Mouse (Mus musculus): ENCODE results near the gene Fam184b.

Fam184b gene

DNA sequence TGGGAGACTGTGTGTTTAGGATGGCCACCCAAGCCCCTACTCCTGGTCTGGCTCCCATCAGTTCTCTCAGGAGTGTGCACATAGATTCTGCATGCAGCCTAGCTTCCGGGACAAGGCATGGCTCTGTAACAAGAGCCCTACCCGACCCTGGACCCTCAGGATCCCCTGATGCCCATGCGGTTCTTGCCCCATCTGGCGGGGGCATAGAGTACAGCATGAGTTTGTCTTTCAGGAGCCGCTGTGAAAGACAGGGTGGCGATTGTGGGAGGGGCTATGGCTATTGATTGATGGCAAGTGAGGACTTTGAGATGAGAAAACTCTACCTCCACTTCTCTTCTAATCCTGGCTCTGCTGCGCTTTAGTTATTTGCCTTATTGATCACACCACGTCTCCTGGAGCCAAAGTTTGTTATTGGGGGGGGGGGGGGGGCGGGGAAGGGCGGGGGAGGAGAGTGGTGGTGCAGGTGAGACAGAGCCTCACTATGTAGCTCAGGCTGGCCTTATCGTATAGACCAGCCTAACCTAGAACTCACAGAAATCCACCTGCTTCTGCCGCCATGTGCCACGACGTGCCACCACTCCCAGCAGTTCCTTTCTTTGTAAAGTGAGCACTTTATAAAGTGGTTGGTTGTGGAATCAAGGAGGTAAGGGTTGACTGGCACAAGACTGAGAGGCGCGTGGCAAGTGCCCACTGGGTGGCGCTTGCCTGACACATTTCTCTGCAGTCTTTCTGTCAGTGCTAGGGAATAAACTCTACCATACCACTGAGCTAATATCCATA lies 104.9 kb downstream of the Fam184b start:
- in situ Hi-C loops (cut with MboI; ENCODE audit: low pct_unique_long_range_greater_than_20kb in 1 of 2, low sequenced_read_pairs in 2 of 2, unreplicated experiment in 1 of 2), result loop anchor here (5.0 to 10.0 kb wide), 4 partner anchors 62 to 810 kb away; partner anchors contain the start of gene Ncapg (in 1 of the 2)

DNA sequence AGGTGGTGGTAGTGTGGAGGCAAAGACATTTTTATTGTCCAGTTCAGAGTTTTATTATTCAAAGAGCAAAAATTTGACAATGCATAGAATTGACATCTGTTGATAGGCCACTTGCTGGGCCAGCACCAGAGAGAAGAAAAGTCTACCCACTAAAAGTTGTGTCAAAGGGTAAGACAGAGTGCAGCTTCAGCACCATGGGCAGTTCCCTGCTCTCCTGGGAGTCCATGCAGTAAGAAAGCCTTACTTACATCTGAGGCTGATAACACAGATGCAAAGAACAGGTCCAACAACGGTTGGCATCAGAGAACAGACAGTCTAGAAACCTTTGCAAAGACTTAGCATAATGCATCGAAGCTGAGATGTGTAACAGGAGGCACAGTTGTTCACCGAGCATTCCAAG lies 109.7 kb downstream of the Fam184b start:
- in situ Hi-C loops (cut with MboI; ENCODE audit: low pct_unique_long_range_greater_than_20kb in 1 of 2, low sequenced_read_pairs in 2 of 2, unreplicated experiment in 1 of 2), result loop anchor here (10.0 kb wide), 3 partner anchors 135 to 815 kb away; partner anchors contain the start of gene Ncapg (in 1 of the 2)

DNA sequence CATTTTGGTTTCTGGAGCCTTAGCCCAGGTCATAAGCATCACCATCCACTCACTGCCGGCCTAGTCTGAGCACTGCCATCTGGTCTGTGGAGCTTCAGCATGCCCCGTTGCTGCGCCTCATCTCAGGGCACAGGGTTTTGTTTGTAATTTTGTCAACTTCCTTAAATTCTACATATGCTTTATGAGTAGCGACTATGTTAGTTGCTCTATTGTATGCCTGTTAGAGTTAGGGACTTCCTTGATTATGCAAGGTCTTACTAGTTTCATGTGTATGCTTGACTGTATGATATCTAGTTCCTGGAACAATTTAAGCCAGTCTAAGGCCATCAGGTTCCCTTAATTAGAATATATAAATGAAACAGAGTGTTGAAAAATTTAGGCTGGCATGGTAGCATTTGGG lies 113.1 kb downstream of the Fam184b start:
- in situ Hi-C loops (cut with MboI; ENCODE audit: low pct_unique_long_range_greater_than_20kb in 1 of 2, low sequenced_read_pairs in 2 of 2, unreplicated experiment in 1 of 2), result no loop called here

DNA sequence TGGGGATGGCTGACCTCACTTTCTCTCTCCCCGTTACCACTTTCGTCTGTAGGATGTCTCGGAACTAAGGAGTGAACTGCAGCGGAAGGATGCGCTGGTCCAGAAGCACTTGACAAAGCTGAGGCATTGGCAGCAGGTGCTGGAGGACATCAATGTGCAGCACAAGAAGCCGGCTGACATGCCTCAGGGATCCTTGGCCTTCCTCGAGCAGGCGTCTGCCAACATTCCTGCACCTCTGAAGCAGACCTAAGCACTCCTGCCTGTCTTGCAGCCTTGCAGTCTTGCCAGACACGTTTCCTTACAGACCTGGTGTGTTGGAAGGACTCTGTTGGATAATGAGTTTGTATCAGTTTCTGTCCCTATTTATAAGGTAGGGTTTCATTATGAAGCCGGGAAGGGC lies 114.3 kb downstream of the Fam184b start:
- in situ Hi-C loops (cut with MboI; ENCODE audit: low pct_unique_long_range_greater_than_20kb in 1 of 2, low sequenced_read_pairs in 2 of 2, unreplicated experiment in 1 of 2), result no loop called here

DNA sequence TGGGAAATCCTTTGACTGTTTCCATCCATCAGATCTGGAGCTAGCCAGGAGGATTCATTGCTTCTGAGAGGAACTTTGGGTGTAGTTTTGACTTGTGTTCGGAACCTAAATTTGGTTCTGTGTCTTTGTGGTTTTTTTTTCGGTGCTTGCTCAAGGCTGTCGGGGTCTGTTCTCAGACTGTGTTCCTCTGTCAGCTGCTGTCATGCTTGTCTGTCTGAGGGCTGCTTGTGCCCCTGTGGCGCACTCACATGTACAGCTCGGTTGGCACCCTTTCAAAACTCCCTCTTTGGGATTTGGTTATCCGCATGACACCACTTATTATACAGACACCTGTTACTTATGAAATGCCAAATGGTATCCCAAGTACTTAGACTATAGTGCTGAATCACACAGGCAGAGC lies 117.8 kb downstream of the Fam184b start:
- in situ Hi-C loops (cut with MboI; ENCODE audit: low pct_unique_long_range_greater_than_20kb in 1 of 2, low sequenced_read_pairs in 2 of 2, unreplicated experiment in 1 of 2), result no loop called here

DNA sequence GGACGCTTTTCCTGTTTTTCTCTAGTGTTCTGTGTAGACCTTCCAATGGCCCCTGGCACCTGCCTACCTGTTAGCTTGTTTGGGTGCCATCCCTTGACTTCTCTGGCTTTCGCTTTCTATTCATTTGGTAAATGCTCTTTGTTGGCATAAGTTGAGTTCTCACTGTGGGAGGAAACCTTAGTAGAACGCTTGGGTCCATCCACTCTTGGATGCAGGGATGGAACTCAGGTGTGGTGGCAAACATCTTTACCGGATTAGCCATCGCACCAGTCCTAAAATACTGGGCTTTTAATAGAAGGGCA lies 118.7 kb downstream of the Fam184b start:
- in situ Hi-C loops (cut with MboI; ENCODE audit: low pct_unique_long_range_greater_than_20kb in 1 of 2, low sequenced_read_pairs in 2 of 2, unreplicated experiment in 1 of 2), result no loop called here

DNA sequence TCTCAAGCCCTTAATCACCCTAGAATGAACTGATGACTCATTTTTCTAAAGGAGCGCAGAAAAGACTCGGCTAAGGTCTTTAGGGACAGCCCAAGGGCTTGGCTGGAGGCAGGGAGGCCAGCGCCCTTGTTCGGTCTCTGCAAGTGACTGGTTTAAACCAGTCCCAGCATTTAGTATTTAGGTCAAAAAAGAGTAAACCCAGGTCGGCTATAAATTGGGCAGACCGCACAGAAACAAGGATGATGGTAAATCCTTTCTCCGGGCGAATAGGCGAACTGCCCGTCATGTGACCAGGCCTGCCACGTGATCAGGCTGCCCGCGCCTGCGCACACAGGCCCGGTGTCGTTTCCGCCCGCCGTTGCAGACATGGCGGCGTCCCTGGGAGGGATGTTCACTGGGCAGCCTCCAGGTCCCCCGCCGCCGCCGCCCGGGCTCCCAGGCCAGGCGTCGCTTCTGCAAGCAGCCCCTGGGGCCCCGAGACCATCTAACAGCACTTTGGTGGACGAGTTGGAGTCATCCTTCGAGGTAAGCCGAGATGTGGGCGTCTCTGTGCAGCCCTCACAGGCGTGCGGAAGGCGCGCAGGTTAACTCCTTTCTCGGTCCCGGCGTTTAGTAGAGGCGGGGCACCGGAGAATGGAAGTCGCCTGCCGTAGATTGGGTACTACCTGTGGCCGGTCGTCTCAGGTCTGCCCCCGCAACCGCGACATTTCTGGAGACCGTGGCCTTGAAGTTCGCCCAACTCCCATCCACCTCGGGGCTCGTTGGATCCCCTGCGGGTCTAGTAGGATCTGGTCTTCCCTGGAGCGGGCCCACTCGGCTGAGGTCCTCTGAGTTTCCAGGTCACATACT lies 119.2 kb downstream of the Fam184b start, which contains the start of gene Med28:
Med28 (plus strand) TSS at position 270 of the 849 bp plus-strand sequence.
- in situ Hi-C loops (cut with MboI; ENCODE audit: low pct_unique_long_range_greater_than_20kb in 1 of 2, low sequenced_read_pairs in 2 of 2, unreplicated experiment in 1 of 2), result no loop called here

DNA sequence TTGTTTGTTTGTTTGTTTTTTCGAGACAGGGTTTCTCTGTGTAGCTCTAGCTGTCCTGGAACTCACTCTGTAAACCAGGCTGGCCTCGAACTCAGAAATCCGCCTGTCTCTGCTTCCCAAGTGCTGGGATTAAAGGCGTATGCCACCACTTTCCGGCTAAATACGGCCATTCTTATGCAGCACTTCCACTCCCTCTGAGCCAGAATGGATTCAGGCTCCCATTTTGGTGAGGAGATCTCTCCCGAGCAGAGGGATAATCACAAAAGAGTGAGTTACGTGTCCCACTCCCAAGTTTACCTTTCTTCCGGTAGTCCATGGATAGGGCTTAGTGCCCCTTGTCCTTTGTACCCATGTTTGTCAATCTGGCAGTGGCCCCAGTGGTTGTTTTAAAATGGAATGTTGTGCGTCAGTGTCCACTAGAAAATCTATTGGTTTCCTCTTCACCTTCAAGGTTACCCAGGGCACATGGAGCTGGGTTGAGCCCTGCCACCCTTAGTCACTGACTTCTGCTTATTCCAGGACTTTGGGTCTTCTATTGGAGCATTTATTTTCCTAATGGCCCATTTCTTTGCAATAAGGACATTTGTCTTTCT lies 124.2 kb downstream of the Fam184b start:
- in situ Hi-C loops (cut with MboI; ENCODE audit: low pct_unique_long_range_greater_than_20kb in 1 of 2, low sequenced_read_pairs in 2 of 2, unreplicated experiment in 1 of 2), result no loop called here

DNA sequence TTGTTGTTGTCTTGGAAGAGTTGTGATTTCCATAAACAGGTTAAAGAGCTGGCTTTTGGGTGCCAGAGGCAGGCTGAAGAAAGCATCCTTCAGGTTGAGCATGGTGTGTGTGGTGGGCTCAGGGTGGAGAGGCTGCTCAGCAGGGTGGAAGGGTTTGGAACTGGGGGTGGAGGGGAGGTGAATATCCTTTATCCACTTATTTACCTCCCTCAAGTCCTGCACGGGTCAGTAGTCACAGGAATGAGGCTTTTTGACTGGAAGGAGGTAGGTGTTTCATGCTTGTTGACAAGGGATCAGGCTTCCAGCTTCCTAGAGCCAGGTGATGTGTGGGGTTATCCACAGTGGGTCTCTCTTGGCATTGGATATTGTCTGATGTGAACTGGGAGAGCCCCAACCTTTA lies 124.8 kb downstream of the Fam184b start:
- in situ Hi-C loops (cut with MboI; ENCODE audit: low pct_unique_long_range_greater_than_20kb in 1 of 2, low sequenced_read_pairs in 2 of 2, unreplicated experiment in 1 of 2), result no loop called here

DNA sequence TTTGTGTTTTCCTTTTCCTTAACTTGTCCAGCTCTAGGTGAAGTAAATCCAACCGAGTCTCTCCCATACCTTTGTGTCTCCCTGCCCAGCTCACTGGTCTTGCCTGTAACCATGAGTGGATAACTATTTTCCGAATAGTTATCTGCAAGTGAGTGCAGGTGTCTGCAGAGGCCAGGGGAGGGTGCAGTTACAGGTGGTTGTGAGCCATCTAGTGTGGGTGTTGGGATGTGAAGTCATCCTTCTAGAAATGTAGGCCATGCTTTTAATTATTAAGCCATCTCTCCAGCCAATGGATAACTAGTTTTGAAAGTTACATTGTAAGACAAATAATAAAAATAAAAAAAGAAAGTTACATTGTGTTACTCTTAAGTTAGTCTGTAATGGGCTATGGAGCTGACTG lies 125.9 kb downstream of the Fam184b start:
- in situ Hi-C loops (cut with MboI; ENCODE audit: low pct_unique_long_range_greater_than_20kb in 1 of 2, low sequenced_read_pairs in 2 of 2, unreplicated experiment in 1 of 2), result no loop called here

DNA sequence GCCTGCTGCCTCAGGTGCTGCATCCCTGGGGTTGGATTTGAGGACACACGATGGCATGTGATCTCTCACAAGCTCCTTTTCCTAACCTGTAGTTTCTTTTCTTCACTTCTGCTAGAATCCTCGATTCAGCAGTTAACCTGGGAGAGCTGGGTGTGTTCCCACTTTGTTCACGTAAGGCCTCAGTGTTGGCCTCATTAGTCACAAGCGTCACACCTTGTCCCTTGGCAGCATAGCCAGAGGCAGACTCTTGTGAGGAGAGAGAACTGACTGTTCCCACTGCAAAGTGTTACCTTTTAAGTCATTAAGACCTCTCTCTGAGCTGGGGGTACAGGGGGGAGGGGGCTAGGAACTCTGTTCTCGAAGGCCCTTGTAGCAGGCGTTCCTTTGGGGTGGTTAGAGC lies 126.5 kb downstream of the Fam184b start:
- in situ Hi-C loops (cut with MboI; ENCODE audit: low pct_unique_long_range_greater_than_20kb in 1 of 2, low sequenced_read_pairs in 2 of 2, unreplicated experiment in 1 of 2), result no loop called here

DNA sequence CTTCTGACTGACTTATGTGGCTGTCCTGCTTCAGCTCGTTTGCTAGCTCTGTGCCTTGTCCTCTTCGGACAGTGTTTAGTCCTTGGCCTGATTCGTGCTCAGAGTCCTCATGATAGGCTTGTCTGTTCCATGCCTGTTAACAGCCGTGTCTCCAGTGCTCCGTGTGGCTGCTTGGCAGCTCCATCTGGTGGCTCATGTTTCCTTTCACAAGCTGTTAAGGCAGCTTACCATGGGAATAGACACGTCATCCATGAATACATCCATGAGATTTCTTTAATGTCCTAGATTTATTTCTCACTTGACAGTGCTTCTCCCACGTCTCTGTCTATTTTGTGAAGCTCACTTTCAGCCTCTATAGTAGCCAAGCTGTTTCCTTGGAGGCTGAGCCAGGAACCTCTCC lies 129.3 kb downstream of the Fam184b start:
- in situ Hi-C loops (cut with MboI; ENCODE audit: low pct_unique_long_range_greater_than_20kb in 1 of 2, low sequenced_read_pairs in 2 of 2, unreplicated experiment in 1 of 2), result no loop called here

DNA sequence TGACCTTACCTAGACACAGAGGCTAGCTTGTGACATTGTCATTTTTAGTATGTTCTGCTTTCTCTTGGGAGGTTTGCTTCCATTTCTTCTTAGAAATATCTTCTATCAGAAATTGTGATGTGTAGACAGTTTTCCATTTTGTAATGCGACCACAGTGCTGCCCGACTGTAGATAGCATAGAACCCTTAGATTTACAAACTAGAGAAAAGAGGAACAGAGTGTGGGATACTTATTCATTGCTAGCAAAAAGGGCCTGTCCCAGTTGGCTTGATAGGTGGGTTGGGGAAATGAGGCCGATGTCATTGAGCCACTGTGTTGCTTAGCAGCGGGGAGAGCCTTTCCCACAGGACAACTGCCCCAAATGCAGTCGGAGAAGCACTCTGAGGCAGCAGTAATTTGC lies 141.8 kb downstream of the Fam184b start:
- in situ Hi-C loops (cut with MboI; ENCODE audit: low pct_unique_long_range_greater_than_20kb in 1 of 2, low sequenced_read_pairs in 2 of 2, unreplicated experiment in 1 of 2), result no loop called here

DNA sequence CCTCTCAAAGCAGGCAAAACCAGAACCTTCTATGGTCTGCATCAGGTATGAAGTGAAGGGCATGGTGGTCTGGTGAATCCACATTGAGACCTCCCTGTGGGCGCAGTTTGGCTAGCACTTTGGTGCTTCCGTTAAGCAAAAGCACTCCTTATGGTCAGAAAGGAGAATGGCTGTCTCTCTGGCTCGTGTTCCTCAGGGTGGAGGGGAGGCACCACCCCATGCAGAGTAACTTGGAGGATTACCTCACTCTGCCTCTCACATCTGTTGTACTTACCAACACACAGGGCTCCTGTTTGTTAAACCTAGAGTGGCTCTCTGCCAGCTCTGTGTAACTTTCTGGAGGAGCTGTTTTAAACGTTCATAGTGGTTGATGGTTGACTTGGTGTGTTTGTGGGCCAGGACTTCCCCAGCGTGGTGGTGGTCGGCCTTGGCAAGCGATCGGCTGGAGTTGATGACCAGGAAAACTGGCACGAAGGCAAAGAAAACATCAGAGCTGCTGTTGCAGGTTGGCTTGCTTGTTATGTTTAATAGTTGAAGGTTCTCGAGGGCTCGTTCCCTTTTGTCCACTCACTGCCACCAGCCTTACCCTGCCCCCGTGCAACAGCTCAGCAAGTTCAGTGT lies 142.4 kb downstream of the Fam184b start:
- in situ Hi-C loops (cut with MboI; ENCODE audit: low pct_unique_long_range_greater_than_20kb in 1 of 2, low sequenced_read_pairs in 2 of 2, unreplicated experiment in 1 of 2), result no loop called here

DNA sequence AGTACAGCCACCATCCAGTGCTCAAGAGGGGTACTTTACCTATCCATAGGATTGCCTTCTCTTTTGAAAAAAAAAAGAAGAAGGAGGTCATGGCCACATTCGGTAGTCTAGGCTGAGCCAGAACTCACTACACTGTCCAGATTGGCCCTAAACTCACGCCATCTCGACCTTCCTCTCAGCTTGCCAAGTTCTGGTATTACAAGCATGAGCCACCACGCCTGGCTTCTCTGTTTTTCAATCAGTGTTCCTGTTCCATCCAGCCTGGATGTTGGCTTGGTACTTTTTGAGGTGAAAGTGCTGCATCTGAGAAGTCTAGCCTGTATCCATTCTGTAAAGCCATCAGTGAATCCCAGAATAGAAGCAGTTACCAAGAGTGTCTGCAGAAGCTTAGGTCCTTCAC lies 142.9 kb downstream of the Fam184b start:
- in situ Hi-C loops (cut with MboI; ENCODE audit: low pct_unique_long_range_greater_than_20kb in 1 of 2, low sequenced_read_pairs in 2 of 2, unreplicated experiment in 1 of 2), result no loop called here

DNA sequence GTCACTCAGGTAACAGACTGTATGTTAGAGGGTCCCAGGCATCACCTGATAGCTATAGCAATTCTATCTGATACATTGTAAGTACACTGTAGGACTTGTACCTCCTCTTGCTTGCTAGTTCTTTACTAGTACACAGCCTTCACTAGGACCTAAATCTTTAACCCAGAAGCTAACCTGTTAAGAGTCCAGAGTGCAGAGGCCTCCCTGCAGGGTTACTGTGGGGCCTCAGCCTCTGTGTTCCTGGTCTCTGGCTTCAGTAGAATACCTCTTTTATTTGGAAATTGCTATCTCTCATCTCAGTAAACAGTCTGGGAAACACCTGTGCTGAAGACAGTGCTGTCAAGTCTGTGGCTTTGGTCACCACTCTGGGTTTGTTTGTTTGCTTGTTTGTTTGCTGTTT lies 143.4 kb downstream of the Fam184b start:
- in situ Hi-C loops (cut with MboI; ENCODE audit: low pct_unique_long_range_greater_than_20kb in 1 of 2, low sequenced_read_pairs in 2 of 2, unreplicated experiment in 1 of 2), result no loop called here

DNA sequence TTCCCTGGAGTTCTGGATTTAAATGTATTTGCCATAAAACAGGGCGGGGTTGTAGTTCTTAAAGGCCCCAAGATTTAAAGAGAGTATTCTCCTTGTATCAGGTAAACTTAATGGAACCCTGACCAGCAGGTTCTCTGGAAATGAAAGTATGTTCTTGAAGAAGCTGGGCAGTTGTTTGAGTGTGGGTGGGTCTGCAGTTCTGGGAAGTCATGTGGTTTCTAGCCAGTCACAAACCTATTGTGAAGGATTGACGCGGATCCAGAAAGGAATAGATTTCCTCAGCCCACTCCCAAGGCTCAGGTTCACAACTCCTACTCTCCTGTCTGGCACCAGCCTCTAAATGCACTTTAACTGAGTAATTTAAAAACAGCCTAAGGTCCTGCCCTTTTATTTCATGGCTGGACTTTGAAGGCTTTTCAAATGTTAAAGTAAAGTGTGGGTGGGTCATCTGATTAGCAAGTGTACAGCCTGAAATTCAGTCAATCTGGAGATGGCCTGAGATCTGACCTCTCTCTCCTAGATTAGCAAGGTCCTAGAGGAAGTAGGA lies 143.9 kb downstream of the Fam184b start:
- in situ Hi-C loops (cut with MboI; ENCODE audit: low pct_unique_long_range_greater_than_20kb in 1 of 2, low sequenced_read_pairs in 2 of 2, unreplicated experiment in 1 of 2), result no loop called here

DNA sequence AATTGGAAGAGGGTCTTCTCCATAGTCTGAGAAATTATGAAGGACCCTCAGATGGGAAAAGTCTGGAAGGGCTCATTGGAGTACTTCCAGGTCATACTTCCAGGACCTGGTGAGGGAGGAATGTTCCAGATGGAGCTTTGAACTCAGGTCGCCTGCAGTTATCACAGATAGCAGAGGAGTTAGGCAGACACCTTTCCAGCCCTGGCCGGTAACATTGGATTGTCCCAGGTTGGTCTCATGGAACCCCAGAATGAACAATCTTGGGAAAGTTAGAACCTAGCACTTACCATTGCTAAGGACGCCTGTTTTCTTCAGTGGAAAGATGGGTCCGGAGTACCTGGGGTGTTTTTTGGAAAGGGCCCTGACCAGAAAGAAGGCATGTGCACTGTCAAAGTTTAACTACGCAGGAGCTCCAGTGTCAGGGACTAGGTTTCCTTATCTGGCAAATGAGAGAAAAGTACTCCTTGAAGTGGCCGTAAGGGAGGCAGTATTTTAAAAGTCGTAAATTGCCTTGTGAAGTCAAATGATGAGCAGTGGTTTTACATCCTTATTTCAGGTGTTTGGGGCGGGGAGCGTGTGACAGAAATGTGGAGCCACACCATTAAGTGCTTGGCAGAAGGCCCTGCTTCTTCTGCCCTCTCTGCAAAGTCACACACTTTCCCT lies 145.2 kb downstream of the Fam184b start:
- in situ Hi-C loops (cut with MboI; ENCODE audit: low pct_unique_long_range_greater_than_20kb in 1 of 2, low sequenced_read_pairs in 2 of 2, unreplicated experiment in 1 of 2), result no loop called here
